Mouse (Mus musculus): ENCODE measurements around the gene Fosl1. TPM values are rescaled to one million over a fixed set of nuclear protein-coding genes. Genes with fewer than 3 reads are reported as not detected.
A peak's percentile ranks its signal among the peaks of the same experiment; 100 is the strongest.

Fosl1 gene
- total RNA-seq, 2 experiments from 2014 or later = 5.3 TPM; not detected in 1

DNA sequence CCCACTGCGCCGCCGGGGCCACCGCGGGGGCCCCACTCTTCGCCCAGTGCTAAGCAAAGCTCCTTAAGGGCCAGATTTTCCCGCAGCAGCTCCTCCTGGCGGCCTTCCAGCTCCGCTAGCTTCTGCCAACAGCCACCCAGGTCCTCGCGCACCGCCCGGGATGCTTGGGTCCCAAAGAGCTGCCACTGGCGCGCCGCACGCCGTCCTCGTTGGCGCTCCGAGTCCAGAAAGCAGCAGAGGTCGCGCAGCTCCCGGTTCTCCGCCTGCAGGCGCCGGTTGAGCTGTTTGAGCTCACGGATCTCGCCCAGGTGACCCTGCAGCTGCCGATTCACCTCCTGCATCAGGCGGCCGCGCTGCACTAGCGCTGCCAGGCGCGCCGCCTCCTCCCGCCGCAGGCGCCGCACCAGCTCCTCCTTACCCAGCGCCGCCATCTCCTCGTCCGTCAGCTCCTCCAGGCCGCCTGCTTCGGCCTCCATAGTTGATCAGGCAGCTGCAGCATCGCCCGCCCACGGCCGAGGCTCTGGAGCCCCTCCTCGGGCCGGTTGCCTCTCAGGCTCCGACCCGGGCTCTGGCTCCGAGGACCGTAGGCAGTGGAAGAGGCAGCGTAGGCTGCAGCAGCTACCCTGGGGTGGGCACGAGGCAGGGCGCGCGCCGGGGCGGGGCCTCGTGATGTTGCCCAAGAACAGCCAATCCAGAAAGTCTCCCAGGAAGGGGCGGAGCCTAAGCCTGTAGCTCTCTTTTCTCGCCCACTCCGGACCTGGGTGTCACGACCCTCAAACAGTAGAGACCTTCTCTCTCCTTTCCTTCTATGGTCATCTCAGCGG lies 9.8 kb downstream of the Fosl1 start:
- peak; percentile 96 to 98 for DNase-seq

DNA sequence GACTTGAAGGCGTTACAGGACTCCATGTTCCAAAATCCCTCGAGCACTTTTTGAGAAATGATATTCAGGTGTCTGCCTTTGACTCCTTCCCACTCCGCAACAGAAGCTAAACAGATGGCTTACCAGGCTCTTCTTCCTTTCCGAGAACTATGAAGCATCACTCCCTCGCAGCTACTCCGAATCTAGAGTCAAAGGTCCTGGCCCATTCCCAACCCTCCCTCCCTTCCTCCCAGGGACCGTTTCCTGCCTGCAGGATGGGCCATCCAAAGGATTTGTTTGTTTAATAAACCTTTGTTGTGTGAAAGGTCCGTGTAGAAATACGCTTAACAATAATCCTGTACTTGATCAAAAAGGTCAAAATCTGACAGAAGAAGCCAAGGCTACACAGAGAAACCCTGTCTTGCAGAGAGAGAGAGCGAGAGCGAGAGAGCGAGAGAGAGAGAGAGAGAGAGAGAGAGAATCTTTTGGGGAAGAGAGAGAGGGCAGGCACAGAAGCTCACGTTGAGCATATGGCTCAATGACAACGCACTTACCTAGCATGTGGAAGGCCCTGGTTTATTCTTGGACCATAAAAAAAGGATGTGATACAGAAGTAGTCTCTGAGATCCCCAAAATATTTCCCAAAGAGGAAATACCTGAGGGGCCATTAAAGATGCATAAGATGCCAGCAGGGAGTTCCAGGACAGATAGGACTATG lies 10.5 kb downstream of the Fosl1 start, which contains the start of gene Ccdc85b:
Gene Ccdc85b (minus strand): TSS at position 149 of the 697 bp plus-strand sequence.
- DNase-seq = peak in 1 of 2 experiments; percentile 42

DNA sequence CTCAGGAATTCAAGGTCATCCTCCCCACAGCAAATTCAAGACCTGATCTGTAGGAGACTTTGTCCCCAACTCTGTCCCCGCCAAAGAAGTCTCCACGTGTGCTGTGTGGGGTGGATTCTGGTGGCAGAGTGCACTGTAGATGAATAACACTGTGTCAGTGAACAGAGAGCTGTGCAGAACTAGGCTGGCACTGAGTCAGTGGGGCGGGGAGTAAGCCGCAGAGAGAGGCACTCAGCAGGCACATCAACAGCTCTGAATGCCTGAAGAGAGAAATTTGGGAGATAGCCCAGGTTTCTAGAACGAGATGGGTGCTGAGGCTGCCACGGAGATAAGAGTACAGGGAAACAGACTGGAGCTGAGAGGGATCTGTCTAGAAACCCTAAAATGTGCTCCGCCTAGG lies 11.7 kb downstream of the Fosl1 start:
- no peak for DNase-seq

DNA sequence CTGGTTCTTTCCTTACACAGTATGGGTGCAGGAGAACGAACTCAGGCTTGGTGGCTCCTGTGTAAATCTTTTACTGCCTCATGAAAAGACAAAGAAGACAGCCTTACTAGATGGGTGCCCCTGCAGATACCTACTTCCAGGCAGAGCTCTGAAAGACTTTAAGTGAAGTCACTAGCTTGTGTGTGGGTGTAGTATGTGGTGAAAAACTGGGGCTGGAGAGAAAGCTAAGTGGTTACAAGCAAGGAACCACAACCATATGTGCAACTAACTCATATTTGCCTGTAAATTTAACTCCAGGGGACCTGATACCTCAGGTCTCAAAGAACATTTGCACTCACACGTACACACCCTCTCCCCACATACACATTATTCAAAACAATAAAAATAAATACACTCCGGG lies 12.5 kb downstream of the Fosl1 start:
- no peak for DNase-seq

DNA sequence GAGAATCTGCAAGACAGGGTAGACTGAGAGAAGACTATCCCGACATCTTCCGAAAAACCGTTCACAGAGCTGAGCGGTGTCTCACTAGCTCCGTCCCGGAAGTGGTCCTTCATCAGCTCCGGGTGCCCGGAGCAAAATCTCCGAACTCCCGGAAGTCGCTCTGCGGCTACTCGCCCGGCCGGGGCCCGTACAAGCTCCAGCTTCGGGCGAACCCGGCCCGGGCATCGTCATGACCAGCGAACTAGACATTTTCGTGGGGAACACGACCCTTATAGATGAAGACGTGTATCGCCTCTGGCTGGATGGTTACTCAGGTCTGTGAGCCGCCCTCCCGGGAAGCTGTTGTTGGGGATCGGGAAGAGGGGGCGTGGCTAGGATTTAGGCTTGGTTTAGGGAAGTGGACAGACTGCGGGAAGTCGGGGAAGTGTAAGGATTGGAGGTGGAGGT lies 13.1 kb downstream of the Fosl1 start, which contains the start of gene Fibp:
Gene Fibp (plus strand): TSS at position 151 of the 447 bp plus-strand sequence.
- peak; percentile 89 to 91 for DNase-seq

DNA sequence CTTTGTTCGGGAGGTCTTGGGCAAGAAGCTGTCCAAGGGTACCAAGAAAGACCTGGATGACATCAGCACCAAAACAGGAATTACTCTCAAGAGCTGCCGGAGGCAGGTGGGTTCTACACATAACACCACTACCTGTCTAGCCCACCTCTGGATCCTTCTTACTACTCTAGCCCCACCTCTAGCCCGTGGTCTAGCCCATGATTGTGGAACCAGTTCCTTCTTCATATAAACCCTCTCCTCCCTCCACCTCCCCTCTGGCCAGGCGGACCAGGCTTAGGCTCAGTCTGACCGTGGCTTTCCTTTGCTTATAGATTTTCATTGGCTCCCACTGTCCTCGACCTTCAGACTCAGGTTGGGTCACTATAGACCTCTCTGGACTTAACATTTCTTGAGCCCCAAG lies 14.1 kb downstream of the Fosl1 start:
- DNase-seq = no peak

DNA sequence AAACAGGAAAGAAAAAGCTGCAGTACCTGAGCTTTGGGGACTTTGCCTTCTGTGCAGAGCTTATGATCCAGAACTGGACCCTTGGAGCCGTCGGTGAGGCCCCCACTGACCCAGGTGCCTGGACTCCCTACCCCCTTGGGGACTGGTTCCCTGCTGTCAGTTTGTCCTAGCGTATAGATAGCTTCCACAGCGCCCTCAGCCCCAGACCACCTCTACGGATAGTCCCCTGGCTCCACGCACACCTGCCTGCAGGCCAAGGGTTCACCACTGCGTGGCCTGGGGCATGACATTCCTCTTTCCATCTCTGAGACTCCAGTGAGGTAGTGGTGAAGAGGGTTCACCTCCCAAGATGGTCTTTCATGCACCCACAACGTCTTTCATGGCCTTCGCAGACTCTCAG lies 15.9 kb downstream of the Fosl1 start:
- no peak for DNase-seq

DNA sequence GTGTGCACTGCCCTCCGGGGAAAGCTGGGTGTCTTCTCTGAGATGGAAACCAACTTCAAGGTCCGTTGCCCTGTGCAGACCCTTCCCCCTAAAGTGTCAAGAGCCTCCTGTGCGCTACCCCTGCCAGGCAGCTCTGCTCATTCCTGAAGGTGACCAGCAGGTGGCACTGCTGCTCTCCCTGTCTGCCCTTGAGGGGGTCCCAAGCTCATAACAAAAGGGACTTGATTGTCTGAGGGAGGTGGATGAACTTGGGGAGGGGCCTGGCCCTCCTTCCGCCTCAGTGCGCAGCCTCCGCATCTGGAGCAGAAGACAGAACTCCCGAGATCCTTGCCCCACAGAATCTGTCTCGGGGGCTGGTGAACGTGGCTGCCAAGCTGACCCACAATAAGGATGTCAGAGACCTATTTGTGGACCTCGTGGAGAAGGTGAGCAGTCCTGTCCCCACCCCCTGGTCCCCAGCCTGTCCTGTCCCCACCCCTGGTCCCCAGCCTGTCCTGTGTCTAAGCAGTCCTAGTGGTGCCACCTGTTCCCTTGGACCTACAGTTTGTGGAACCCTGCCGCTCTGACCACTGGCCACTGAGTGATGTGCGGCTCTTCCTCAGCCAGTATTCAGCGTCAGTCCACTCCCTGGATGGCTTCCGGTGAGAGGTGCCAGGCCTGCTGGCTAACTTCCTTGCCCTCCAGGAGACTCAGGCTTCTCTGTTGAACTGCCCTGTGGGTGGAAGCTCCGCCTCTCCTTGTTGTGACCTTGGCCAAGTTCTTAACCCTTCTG lies 16.6 kb downstream of the Fosl1 start:
- DNase-seq = peak; percentile 47 to 65

DNA sequence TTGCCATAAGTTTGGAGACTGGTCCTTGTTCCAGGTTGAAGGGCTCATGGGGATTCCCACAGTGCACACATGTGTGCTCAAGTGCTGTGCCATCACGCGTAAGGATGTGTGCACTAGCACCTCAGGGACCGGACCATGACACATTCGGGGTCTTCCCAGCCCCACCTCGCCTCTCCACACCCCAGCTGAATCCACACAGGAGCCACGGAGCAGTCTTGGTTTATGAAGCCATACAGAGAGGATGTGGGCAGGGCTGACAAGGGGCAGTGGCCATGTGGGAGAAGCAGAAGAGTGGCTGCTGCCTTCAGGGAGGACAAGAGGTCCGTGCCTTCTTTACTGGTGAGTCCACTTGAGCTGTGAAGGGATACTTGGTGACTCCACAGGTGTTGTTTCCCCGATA lies 17.7 kb downstream of the Fosl1 start:
- no peak for DNase-seq

DNA sequence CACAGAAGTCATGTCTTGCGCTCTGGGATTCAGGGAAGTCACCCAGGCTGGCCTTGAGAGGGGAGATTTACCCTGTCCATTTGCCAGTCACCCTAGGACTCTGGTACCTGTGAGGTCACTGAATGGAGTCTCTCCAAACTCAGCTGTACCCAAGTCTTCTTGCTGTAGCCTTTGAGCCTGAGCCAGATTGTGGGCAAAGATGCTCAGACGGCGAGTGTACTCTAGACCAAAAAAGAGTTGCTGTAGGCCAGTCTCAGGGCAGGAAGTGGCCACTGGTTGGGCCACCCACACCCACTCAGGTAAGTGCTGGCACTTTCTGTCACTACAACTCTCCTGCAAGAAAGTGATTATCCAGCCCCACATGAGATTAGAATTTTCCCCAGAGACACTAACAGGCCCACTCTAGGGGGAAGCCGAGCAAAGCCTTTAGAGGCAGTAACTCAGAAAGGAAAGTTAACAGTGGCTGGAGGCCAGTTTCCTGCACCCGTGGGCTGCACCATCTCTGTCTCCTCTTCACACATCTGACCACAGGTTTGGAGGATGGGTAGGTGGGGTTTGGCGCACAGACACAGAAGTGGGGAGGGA lies 19.7 kb downstream of the Fosl1 start:
- no peak for DNase-seq

DNA sequence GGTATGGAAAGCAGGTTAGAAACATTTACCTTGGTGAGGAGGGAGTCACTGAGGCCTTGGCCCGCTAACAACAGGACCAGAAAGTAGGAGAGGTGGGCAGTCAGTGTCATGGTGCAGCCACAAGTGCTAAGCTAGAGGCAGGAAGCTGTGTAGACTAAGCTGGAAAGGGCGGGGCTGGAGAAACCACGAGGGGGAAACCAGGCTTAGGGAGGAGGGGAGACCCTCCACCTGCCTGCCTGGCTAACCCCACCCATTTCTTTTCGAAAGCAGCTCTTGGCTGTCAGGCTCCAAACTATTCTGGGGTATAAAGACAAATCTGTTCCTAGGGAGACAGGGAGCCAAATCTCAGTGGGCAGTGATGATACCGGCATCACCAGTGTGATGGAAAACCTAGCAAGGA lies 21.0 kb downstream of the Fosl1 start, which contains the start of gene Ctsw:
Gene Ctsw (minus strand): TSS at position 134 of the 400 bp plus-strand sequence.
- DNase-seq = no peak

DNA sequence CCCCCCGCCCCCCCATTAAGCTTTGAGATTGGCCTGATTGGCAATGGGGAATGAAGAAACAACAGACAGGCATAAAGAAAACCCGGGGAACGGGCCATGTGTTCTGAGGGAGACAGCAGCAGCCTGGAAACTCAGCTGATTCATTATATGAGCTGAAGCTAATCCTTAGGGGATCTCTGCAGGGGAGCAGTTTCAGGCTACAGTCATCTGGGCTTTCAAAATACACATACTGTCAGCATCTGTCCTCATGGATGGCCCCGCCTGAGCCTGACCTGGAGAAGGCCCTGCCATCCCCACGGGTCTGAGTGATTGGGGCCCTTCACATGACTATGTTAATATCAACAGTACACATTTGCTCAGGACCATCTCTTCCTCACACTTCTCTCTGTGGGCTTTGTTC lies 24.5 kb downstream of the Fosl1 start:
- DNase-seq = no peak

DNA sequence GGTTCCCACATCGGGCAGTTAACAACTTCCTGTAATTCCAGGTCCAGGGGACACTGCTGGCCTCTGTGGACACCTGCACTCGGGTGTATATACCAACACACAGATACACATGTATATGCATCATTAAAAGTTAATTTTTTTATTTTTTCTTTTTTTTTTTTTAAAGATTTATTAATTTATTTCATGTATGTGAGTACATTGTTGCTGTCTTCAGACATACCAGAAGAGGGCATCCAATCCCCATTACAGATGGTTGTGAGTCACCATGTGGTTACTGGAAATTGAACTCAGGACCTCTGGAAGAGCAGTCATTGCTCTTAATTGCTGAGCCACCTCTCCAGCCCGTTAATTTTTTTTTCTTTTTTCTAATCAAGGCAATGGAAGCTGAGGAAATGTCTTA lies 25.5 kb downstream of the Fosl1 start:
- no peak for DNase-seq

DNA sequence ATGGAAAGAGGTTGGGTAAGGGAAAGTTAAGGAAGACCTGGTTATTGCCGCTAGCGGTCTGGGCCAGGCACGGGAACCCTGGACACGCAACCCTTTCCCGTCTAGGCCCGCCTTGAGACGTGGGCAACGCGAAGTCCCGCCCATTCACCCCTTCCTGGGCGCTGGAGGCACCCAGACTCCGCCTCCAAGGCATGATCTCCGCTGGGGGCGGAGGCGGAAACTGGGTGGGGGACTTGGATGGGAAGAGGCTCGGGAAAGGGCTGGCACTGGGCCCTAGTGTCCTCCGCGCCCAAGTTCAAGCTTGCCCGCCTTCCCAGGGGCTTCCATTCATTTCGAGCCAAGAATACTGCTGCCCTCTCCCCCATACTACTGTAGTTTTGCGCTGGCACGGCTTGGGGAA lies 26.4 kb downstream of the Fosl1 start, which contains the start of gene Efemp2:
Gene Efemp2 (plus strand): TSS at position 235 of the 400 bp plus-strand sequence.
- peak; percentile 93 to 96 for DNase-seq

DNA sequence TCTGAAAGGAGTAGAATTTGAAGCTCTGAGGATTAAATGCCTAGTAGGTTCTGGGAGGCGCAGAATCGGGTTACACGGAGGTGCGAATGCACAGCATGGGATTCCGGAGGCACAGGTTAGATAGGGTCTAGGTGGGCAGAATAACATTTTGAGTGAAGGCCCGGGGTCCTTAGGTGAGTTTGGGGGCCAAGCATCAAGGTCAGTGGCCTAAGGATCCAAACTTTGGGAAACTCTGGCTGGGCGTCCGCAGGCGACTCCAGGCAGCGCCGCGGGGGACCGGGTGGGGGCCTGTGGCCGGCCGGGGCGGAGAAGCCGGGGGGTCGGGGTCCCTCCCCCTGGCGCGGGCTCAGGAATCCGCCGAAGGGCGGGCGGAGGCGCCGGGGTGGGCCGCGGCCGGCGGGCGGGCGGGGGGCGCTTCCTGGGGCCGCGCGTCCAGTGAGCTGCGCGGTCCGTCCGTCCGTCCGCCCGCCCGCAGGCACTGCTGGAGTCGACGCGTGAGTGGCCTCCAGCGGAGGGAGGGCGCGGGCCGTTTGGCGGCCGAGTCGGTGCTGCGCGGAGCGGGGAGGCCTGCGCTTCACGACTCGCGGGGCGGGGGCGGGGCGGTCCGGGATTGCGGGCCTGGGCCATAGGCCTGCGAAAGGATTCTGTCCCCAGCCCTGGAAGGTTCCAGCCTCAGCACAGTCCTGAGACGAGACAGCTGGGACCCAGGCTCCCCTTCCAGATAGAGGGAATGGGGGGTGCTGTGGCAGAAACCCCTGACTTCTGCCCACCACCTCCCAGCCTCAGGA lies 27.1 kb downstream of the Fosl1 start:
- peak; percentile 58 to 82 for DNase-seq

DNA sequence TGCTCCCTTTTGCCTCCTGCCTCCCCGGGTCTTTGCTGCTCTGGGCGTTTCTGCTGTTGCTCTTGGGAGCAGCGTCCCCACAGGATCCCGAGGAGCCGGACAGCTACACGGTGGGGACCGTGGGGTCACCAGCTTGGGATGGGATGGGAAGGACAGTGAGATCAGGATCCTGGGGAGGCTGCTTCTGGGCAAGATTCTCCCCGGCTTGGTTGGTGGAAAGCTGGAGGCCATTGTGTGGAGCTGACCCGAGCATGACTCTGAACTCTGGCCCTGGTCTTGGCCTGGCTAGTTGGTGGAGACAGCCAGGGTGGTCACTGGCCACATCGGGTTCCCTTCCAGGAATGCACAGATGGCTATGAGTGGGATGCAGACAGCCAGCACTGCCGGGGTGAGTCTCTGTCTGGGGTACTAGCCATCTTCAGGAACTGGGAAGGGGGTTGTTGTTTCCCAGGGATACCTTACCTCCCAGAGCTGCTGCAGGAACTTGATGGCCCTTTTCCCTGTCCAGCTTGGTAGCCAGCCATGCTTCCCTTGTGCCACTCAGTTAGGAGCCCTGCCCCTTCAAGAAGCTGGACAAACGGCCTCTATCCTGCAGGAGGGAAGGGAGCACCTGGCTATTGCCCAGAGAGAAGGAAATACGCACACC lies 27.8 kb downstream of the Fosl1 start:
- DNase-seq = no peak

DNA sequence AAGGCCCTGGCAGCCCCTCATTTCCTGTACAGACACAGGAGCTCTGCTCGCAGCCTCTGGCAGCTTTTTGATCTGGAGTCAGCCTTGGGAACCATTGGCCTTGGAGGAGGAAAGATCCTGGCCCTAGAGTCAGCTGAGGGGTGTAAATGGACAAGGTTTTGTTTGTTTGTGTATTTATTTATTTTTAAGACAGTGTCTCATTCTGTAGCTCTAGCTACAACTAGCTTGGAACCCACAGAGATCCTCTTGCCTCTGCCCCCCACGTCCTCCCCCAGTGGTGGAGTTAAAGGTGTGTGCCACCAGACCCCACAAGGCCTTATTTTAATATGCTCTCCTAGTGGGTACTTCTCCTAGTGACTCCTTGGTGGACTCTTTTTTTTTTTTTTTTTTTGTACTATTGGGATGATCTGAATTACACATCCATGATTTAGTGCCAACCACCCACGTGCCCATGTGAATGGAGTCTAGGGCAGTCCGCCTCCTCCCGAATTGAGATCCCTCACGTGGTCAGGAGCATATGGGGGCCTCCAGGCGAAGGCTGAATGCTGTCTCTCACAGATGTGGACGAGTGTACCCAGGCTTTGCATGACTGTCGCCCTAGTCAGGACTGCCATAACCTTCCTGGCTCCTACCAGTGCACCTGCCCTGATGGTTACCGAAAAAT lies 29.8 kb downstream of the Fosl1 start:
- DNase-seq = peak; percentile 43 to 61

DNA sequence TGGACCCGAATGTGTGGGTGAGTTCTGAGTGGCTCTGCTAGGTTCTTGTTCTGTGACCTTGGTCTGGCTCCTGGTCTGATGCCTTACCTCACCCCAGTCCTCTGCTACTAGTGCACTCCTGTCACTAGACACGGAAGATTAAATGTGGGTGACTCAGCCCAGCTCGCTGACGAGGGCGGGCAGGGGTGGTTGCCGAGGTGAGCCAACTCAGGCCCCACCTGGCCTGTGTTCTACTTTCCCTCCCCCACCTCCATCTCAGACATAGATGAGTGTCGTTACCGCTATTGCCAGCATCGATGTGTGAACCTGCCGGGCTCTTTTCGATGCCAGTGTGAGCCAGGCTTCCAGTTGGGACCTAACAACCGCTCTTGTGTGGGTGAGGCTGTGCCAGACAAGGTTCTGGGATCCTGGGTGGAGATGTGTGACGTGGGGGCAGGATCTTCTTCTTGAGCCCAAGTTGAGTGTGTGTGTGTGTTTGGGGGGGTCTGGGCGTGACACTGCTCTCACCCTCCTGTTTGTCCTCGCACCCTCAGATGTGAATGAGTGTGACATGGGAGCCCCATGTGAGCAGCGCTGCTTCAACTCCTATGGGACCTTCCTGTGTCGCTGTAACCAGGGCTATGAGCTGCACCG lies 30.4 kb downstream of the Fosl1 start:
- DNase-seq = peak; percentile 67 to 69

DNA sequence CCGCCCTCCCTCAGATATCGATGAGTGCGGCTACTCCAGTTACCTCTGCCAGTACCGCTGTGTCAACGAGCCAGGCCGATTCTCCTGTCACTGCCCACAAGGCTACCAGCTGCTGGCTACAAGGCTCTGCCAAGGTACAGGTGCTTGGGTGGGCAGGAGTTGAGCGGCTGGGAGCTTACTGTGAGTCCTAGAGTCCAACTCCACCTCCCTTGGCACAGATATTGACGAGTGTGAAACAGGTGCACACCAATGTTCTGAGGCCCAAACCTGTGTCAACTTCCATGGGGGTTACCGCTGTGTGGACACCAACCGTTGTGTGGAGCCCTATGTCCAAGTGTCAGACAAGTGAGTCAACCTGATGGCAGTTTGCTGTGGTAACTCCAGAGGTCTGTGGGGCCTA lies 32.7 kb downstream of the Fosl1 start:
- DNase-seq = no peak

Measured in adrenal gland, postnatal 36 days (tissue).